Comparison of ENCODE assay signal across 9 mouse cellular contexts in the genomic region with DNA sequence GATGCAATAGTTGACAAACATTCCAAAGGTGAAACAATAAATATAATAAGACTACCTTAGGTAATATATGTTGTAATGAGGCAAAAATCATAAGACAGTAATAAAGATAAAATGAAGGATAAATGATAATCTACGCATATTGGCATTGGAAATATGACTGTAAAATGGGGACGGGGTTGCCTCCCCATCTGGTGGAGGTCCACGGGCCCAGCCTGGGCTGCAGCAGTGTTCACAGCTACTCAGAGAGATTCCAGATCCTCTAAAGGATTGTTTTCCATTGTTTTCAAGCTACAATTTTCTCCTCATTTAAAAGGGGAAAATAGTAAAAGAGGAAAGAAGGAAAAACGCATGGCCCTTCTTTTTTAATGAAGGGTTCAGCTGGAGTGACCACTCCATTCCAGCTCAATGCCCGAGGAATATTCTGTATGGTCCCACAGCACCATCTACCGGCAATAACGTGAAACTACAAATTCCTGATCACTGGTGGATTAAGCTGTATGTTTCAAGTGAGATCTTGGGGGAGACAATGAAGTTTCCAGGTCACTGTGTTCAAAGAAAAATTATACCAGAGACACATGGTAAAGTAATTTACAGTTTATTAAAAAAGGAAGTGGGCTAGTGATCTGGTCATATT. TPM values are rescaled to one million over a fixed set of nuclear protein-coding genes. Genes with fewer than 3 reads are reported as not detected.
A peak's percentile ranks its signal among the peaks of the same experiment; 100 is the strongest.
DNase-seq lines count a peak whose midpoint lies in the region; ATAC-seq lines count a peak whose summit lies in the region.
"Had no signal": no experiment of that assay in that cellular context is flagged by ENCODE, and none has a peak within 500 bp of the region (broad histone marks: within the 10 kb centered on the region; RNA-seq: fewer than 3 reads in every experiment).

No protein-coding gene starts in this region.

- intact Hi-C loops in left cerebral cortex, postnatal 14 days (cut with DNase I), result no loop called here

- no peak overlapping the region for H3K9ac ChIP-seq in midbrain, embryonic 14.5 days (replicated peaks; ENCODE audit: low read length)

- no peak overlapping the region for H3K4me2 ChIP-seq in midbrain, embryonic 14.5 days (ENCODE audit: low read length)

- H3K9me3 ChIP-seq in forebrain, embryonic 10.5 days, result no peaks in the 10 kb centered on the region
- no peaks in the 10 kb centered on the region for H3K9me3 ChIP-seq in midbrain, embryonic 14.5 days (ENCODE audit: control insufficient read depth, low read length)

- no peaks in the 10 kb centered on the region for H3K4me1 ChIP-seq in forebrain, embryonic 10.5 days
- no peaks in the 10 kb centered on the region for H3K4me1 ChIP-seq in midbrain, embryonic 14.5 days (ENCODE audit: control insufficient read depth, insufficient read depth, low read length)

- no peak overlapping the region for H3K4me3 ChIP-seq in forebrain, embryonic 10.5 days
- H3K4me3 ChIP-seq in midbrain, embryonic 14.5 days (replicated peaks; ENCODE audit: low read depth, low read length), result no peak overlapping the region

- peak; percentile 77 for DNase-seq in 3T3-L1 (ENCODE audit: low read depth, low spot score)
- peak; percentile 28 for DNase-seq in CD4-positive helper T cell, adult 2 months (ENCODE audit: low read depth, low spot score)
- DNase-seq in brain, embryonic 18.5 days (ENCODE audit: low read depth, low spot score), result peak; percentile 14
- DNase-seq in forebrain, embryonic 10.5 days (ENCODE audit: extremely low spot score, low spot score), result peak; percentile 54
- DNase-seq in induced T-regulatory cell, adult 2 months (ENCODE audit: low read depth), result peak; percentile 66
- peak; percentile 64 to 71 for DNase-seq in left cerebral cortex, postnatal 14 days (ENCODE audit: low spot score in 2 of 2)
- peak; percentile 88 for DNase-seq in midbrain, embryonic 14.5 days

- no peak overlapping the region for H3K27ac ChIP-seq in forebrain, embryonic 10.5 days
- no peak overlapping the region for H3K27ac ChIP-seq in midbrain, embryonic 14.5 days (replicated peaks; ENCODE audit: low read depth, low read length)

- 42% methylated on average over 7 of the region's 7 CpGs for WGBS in forebrain, embryonic 10.5 days
- WGBS in midbrain, embryonic 14.5 days, result 40% methylated on average over 7 of the region's 7 CpGs

- no peaks in the 10 kb centered on the region for H3K36me3 ChIP-seq in forebrain, embryonic 10.5 days (replicated peaks)
- no peaks in the 10 kb centered on the region for H3K36me3 ChIP-seq in midbrain, embryonic 14.5 days (ENCODE audit: control insufficient read depth, insufficient read depth, low read length)

- H3K27me3 ChIP-seq in forebrain, embryonic 10.5 days (ENCODE audit: poor library complexity, severe bottlenecking), result no peaks in the 10 kb centered on the region
- H3K27me3 ChIP-seq in midbrain, embryonic 14.5 days (ENCODE audit: control insufficient read depth, insufficient read depth, low read length), result no peaks in the 10 kb centered on the region

- no peak for ATAC-seq in midbrain, embryonic 14.5 days (ENCODE audit: low FRiP score, low TSS enrichment)
- ATAC-seq in monocyte, adult 5-6 weeks (replicated peaks; ENCODE audit: insufficient number of reproducible peaks, low FRiP score, low TSS enrichment, poor library complexity, severe bottlenecking), result no peak

RNA-seq across cellular contexts. Expression of a gene that starts 50.8 kb away (rescaled TPM):
- polyA plus RNA-seq in forebrain, embryonic 10.5 days (2016; fragmentation: Nextera tagmentation; extraction: Ambion mirVana), result not detected in 2 replicates
- under 1 TPM in 1 of 2 experiments, not detected in 1; 0.59 TPM for total RNA-seq in left cerebral cortex, postnatal 14 days (2021)
- polyA plus RNA-seq in midbrain, embryonic 14.5 days (2014; fragmentation: Nextera tagmentation; extraction: Ambion mirVana), result not detected in 2 replicates
- not detected in 3 replicates for total RNA-seq in monocyte, adult 5-6 weeks (2017)
- polyA plus RNA-seq: heart, embryonic 14.5 days had no signal

Comparison
In these comparisons a context has a peak if more than half of its experiments do, and no peak if none do; other contexts are left out.
1. DNase-seq: peak in every context shown above with its lines; median percentile 88 in midbrain, embryonic 14.5 days; 77 in 3T3-L1; 68 in left cerebral cortex, postnatal 14 days; 66 in induced T-regulatory cell, adult 2 months; 54 in forebrain, embryonic 10.5 days; 28 in CD4-positive helper T cell, adult 2 months; 14 in brain, embryonic 18.5 days.